Mouse (Mus musculus) hindbrain, embryonic 15.5 days (tissue): ENCODE data around the gene Gal3st2c. TPM values are rescaled to one million over a fixed set of nuclear protein-coding genes. Genes with fewer than 3 reads are reported as not detected.
"Not testable (repeated sequence)": the region's sequence is repeated elsewhere in the genome, so short reads cannot be mapped to it uniquely, and the experiment has no call there.

ENCODE experiments used
- ATAC-seq: fragments of 200-750 bp; cut with Nextera tagmentation; 2 replicates; pipeline ENCODE4 v1.8.0; 2017; ENCODE audit warnings: low read depth, moderate number of reproducible peaks, moderate TSS enrichment; ENCODE audit not compliant: low FRiP score
- H3K27ac ChIP-seq: fragments of 300-500 bp; sonication (generic); replicated peaks from 2 replicates; pipeline ENCODE4 v1.5.1; 2015; ENCODE audit warnings: mild to moderate bottlenecking, inconsistent platforms
- H3K27me3 ChIP-seq: fragments of 300-500 bp; sonication (generic); 2 replicates; pipeline ENCODE4 v1.6.1; 2015; ENCODE audit warnings: control low read depth, inconsistent platforms
- H3K36me3 ChIP-seq: fragments of 300-500 bp; sonication (generic); 2 replicates; pipeline ENCODE4 v1.6.1; 2015; ENCODE audit warnings: control low read depth, inconsistent platforms
- H3K4me1 ChIP-seq: fragments of 300-500 bp; sonication (generic); replicated peaks from 2 replicates; pipeline ENCODE4 v1.6.1; 2015; ENCODE audit warnings: control low read depth, inconsistent platforms
- H3K4me2 ChIP-seq: fragments of 300-500 bp; sonication (generic); 2 replicates; pipeline ENCODE4 v1.6.1; 2015; ENCODE audit warnings: moderate library complexity, mild to moderate bottlenecking, inconsistent platforms
- H3K4me3 ChIP-seq: fragments of 300-500 bp; sonication (generic); 2 replicates; pipeline ENCODE4 v1.5.1; 2015; ENCODE audit warnings: mild to moderate bottlenecking, inconsistent platforms
- H3K9ac ChIP-seq: fragments of 300-500 bp; sonication (generic); 2 replicates; pipeline ENCODE4 v1.6.1; 2015; ENCODE audit warnings: inconsistent platforms
- H3K9me3 ChIP-seq: fragments of 300-500 bp; sonication (generic); 2 replicates; pipeline ENCODE4 v1.6.1; 2016; ENCODE audit warnings: control low read depth, inconsistent platforms
- WGBS: fragments of 180-500 bp; shearing (Covaris S2); methylation state at CpG from one replicate; pipeline ENCODE4 v1.1.7; 2015; 5-methylcytosine and 5-hydroxymethylcytosine counted together
- polyA plus RNA-seq: library from polyadenylated mRNA; unstranded; fragments of >200 nt; fragmentation: Nextera tagmentation; extraction: Ambion mirVana; gene quantifications from 2 replicates; pipeline ENCODE4 v1.2.1, GENCODE M21; 2015

The Gal3st2c gene
- polyA plus RNA-seq = not detected in 2 replicates

- WGBS = 95% methylated on average over 7 of the region's 8 CpGs
- ATAC-seq, H3K27ac ChIP-seq: not testable (repeated sequence)
Measured at GRCm38 (mm10) chr1:93990209-93990608, at the start of gene Gal3st2c. Gene Gal3st2c, plus strand, starts transcription at chr1:93990509.

DNA sequence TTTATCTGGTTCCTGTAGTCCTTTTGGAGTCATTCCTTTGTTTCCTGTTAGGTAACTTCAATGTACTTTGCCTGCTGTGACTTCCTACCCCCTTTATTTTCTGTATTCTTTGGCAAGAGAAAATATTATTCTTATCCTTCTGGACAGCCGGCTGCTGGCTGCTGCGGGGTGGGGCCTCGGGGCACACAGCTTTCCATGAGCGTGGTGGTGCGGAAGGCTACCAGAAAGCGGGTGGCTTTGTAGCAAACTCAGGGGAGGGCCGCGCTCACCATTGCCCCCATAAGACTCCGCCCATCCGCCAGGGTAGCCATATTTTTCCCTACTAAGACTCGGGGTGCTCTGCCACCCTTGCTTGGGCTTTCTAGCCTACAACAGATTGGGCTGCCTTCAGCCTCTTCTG lies 41.2 kb upstream of the Gal3st2c start:
- H3K36me3 ChIP-seq, H3K27ac ChIP-seq, H3K9ac ChIP-seq, H3K4me3 ChIP-seq, ATAC-seq, H3K27me3 ChIP-seq, H3K4me2 ChIP-seq, H3K4me1 ChIP-seq, H3K9me3 ChIP-seq: not testable (repeated sequence)
- no CpG with 5 or more reads among the region's 11 CpGs for WGBS

More at GRCm38 (mm10) chr1:93990209-93990608, at the start of gene Gal3st2c:
- H3K9ac ChIP-seq, H3K4me3 ChIP-seq, H3K4me2 ChIP-seq, H3K9me3 ChIP-seq, H3K36me3 ChIP-seq, H3K4me1 ChIP-seq, H3K27me3 ChIP-seq: not testable (repeated sequence)

DNA sequence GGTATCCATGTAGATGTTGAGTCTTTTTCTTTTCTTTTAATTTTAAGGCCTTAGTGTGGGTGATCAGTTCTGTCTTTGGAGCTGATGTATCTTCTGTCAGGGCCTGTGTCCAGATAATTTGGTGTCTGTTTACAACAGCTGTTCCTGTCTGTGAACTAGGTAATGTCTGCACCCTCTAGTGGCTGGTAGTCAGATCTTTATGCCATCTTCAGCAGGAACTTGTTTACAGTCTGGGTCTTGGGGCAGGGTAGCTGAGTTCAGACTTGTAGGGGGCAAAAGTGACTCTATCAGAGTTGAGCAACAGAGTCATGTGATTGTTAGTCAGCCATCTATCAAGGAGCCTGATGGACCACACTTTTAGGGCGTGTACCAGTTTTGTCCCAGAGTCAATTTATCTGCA lies 23.8 kb upstream of the Gal3st2c start:
- H3K4me1 ChIP-seq, H3K9me3 ChIP-seq, H3K27me3 ChIP-seq, H3K4me3 ChIP-seq, H3K27ac ChIP-seq, H3K4me2 ChIP-seq, H3K36me3 ChIP-seq, ATAC-seq, H3K9ac ChIP-seq: not testable (repeated sequence)
- no CpG with 5 or more reads among the region's 1 CpGs for WGBS

GRCm38 (mm10) chr1:93970380-93970779 lies 19.9 kb upstream of the Gal3st2c start:
- H3K9ac ChIP-seq, H3K9me3 ChIP-seq, H3K4me1 ChIP-seq, H3K27ac ChIP-seq, H3K4me3 ChIP-seq, H3K4me2 ChIP-seq, ATAC-seq, H3K36me3 ChIP-seq, H3K27me3 ChIP-seq: not testable (repeated sequence)
- WGBS = 56% methylated on average over 3 of the region's 5 CpGs

GRCm38 (mm10) chr1:93970797-93971196 lies 19.5 kb upstream of the Gal3st2c start:
- H3K4me3 ChIP-seq, H3K9me3 ChIP-seq, H3K4me1 ChIP-seq, H3K4me2 ChIP-seq, H3K9ac ChIP-seq, ATAC-seq, H3K27ac ChIP-seq, H3K36me3 ChIP-seq, H3K27me3 ChIP-seq: not testable (repeated sequence)
- no CpG with 5 or more reads among the region's 4 CpGs for WGBS

DNA sequence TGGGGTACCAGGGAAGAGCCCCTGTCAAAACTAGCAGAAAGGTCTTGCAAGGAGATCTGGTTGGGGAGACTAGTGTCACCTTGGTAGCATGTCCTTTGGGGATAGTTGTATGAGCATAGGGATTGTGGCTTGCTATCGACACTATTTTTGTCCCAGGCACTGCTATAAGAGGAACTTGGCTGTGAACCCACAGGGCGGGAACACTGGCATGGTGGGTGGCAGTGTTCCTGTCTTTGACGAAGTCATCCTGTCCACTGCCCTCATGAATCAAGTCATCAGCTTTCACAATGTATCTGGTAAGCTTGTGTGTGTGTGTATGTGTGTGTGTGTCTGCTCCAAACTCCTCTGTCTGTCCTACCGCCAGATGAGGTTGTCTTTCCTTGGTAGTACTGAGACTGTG lies 14.5 kb upstream of the Gal3st2c start:
- whole genome bisulfite sequencing = 82% methylated on average over 2 of the region's 4 CpGs
- not testable (repeated sequence) for H3K27ac ChIP-seq, H3K4me3 ChIP-seq, H3K4me1 ChIP-seq, H3K4me2 ChIP-seq, H3K9me3 ChIP-seq, H3K27me3 ChIP-seq, H3K36me3 ChIP-seq, H3K9ac ChIP-seq, ATAC-seq

- ATAC-seq, H3K27me3 ChIP-seq, H3K9me3 ChIP-seq, H3K4me1 ChIP-seq, H3K4me2 ChIP-seq, H3K36me3 ChIP-seq, H3K9ac ChIP-seq, H3K4me3 ChIP-seq, H3K27ac ChIP-seq: not testable (repeated sequence)
- WGBS = no CpG with 5 or more reads among the region's 7 CpGs
Measured at GRCm38 (mm10) chr1:93978287-93978686, 12.0 kb upstream of the Gal3st2c start.

GRCm38 (mm10) chr1:93980932-93981331 lies 9.4 kb upstream of the Gal3st2c start:
- H3K4me3 ChIP-seq, H3K4me2 ChIP-seq, H3K4me1 ChIP-seq, H3K9me3 ChIP-seq, H3K9ac ChIP-seq, H3K27ac ChIP-seq, H3K36me3 ChIP-seq, H3K27me3 ChIP-seq: not testable (repeated sequence)
- no CpG with 5 or more reads among the region's 2 CpGs for WGBS
- ATAC-seq = 0 out of 2 replicates have a peak, but pooled peaks have one; percentile 55

- Histone ChIP-seq H3K36me3 (no peaks in the 10 kb centered on the region), H3K4me2 (no peak overlapping the region), H3K9ac (no peak overlapping the region), H3K27me3 (no peaks in the 10 kb centered on the region), H3K27ac (no peak overlapping the region), H3K9me3 (no peaks in the 10 kb centered on the region), H3K4me3 (no peak overlapping the region), H3K4me1 (no peaks in the 10 kb centered on the region)
- WGBS = 94% methylated on average over 3 of the region's 3 CpGs
- no peak for ATAC-seq
Measured at GRCm38 (mm10) chr1:93986167-93986566, 4.1 kb upstream of the Gal3st2c start.

DNA sequence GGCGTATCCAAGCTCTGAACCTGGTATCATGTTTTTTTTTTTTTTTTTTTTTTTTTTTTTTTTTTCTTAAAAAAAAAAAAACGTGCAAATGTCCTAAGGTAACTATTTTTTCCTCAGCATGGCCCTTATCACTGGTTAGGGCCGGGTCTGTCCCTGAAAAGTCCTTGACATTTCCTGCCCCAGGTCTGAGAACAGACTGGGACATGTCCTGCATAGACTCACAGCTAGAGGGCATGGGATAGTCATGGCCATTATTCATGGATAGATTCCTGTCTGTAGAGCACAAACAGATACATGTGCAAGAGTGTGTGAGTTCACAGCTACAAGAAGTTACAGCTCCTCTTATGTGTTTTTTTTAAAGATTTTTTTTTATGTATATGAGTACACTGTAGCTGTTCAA lies 1.5 kb upstream of the Gal3st2c start:
- WGBS = 75% methylated on average over 3 of the region's 3 CpGs

GRCm38 (mm10) chr1:93991068-93991467 lies 759 bp downstream of the Gal3st2c start:
- not testable (repeated sequence) for H3K27ac ChIP-seq, H3K27me3 ChIP-seq, H3K4me3 ChIP-seq, ATAC-seq, H3K9me3 ChIP-seq, H3K4me1 ChIP-seq, H3K36me3 ChIP-seq, H3K4me2 ChIP-seq, H3K9ac ChIP-seq
- 87% methylated on average over 2 of the region's 2 CpGs for WGBS

More for the DNA sequence above, 1.5 kb upstream of the Gal3st2c start:
- Histone ChIP-seq H3K27me3 (no peaks in the 10 kb centered on the region), H3K27ac (no peak overlapping the region), H3K4me2 (no peak overlapping the region), H3K36me3 (no peaks in the 10 kb centered on the region), H3K4me3 (no peak overlapping the region), H3K9ac (no peak overlapping the region), H3K4me1 (no peaks in the 10 kb centered on the region), H3K9me3 (no peaks in the 10 kb centered on the region)
- no peak for ATAC-seq

- H3K27ac ChIP-seq, H3K36me3 ChIP-seq, H3K4me1 ChIP-seq, H3K4me3 ChIP-seq, H3K4me2 ChIP-seq, ATAC-seq, H3K9me3 ChIP-seq, H3K27me3 ChIP-seq, H3K9ac ChIP-seq: not testable (repeated sequence)
- 87% methylated on average over 3 of the region's 3 CpGs for WGBS
Measured at GRCm38 (mm10) chr1:93991491-93991890, 1.2 kb downstream of the Gal3st2c start.

DNA sequence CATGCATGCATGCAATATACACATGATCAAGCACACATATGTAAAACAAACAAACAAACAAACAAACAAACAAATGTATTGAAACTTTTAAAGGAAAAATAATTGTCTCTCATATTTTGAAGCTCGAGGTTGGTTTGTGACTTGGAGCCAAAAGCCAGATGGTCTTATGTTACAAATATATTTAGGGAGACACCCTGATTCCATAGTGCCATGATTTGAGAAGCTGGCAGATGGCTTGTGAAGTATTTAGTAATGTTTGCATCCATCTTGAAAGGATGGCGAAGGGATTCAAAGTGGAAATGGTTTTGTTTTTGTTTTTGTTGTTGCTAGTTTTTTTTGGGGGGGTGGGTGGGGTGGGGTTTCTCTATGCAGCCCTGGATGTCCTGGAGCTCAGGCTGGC lies 10.7 kb downstream of the Gal3st2c start:
- Histone ChIP-seq H3K27ac (no peak overlapping the region), H3K4me2 (no peak overlapping the region), H3K4me1 (no peaks in the 10 kb centered on the region), H3K9ac (no peak overlapping the region), H3K4me3 (no peak overlapping the region), H3K27me3 (no peaks in the 10 kb centered on the region), H3K9me3 (no peaks in the 10 kb centered on the region), H3K36me3 (no peaks in the 10 kb centered on the region)
- no peak for ATAC-seq
- 80% methylated on average over 2 of the region's 2 CpGs for WGBS
